Mouse (Mus musculus) embryonic facial prominence, embryonic 12.5 days (tissue): ENCODE data around the gene Lpgat1. TPM values are rescaled to one million over a fixed set of nuclear protein-coding genes. Genes with fewer than 3 reads are reported as not detected.
A peak's percentile ranks its signal among the peaks of the same experiment; 100 is the strongest.

Source experiments
- ATAC-seq: fragments of 200-750 bp; cut with Nextera tagmentation; 2 replicates; pipeline ENCODE4 v1.8.0; 2017; ENCODE audit not compliant: insufficient number of reproducible peaks, insufficient read depth, low FRiP score, low TSS enrichment
- H3K27ac ChIP-seq: fragments of 300-500 bp; sonication (generic); 2 replicates; pipeline ENCODE4 v1.5.1; 2016; ENCODE audit warnings: mild to moderate bottlenecking
- H3K27me3 ChIP-seq: fragments of 300-500 bp; sonication (generic); 2 replicates; pipeline ENCODE4 v1.6.1; 2016; ENCODE audit warnings: mild to moderate bottlenecking, moderate library complexity
- H3K36me3 ChIP-seq: fragments of 300-500 bp; sonication (generic); 2 replicates; pipeline ENCODE4 v1.6.1; 2016; ENCODE audit warnings: mild to moderate bottlenecking
- H3K4me1 ChIP-seq: fragments of 300-500 bp; sonication (generic); 2 replicates; pipeline ENCODE4 v1.6.1; 2016
- H3K4me2 ChIP-seq: fragments of 300-500 bp; sonication (generic); replicated peaks from 2 replicates; pipeline ENCODE4 v1.6.1; 2016; ENCODE audit warnings: mild to moderate bottlenecking, moderate library complexity
- H3K4me3 ChIP-seq: fragments of 300-500 bp; sonication (generic); 2 replicates; pipeline ENCODE4 v1.5.1; 2016; ENCODE audit warnings: mild to moderate bottlenecking
- H3K9ac ChIP-seq: fragments of 300-500 bp; sonication (generic); 2 replicates; pipeline ENCODE4 v1.6.1; 2016; ENCODE audit warnings: mild to moderate bottlenecking, moderate library complexity
- H3K9me3 ChIP-seq: fragments of 300-500 bp; sonication (generic); 2 replicates; pipeline ENCODE4 v1.6.1; 2016; ENCODE audit warnings: mild to moderate bottlenecking, moderate library complexity
- whole genome bisulfite sequencing: fragments of 180-500 bp; shearing (Covaris S2); methylation state at CpG from one replicate; pipeline ENCODE4 v1.1.7; 2016; 5-methylcytosine and 5-hydroxymethylcytosine counted together
- polyA plus RNA-seq: library from polyadenylated mRNA; unstranded; fragments of >200 nt; fragmentation: Nextera tagmentation; extraction: Ambion mirVana; gene quantifications from 2 replicates; pipeline ENCODE4 v1.2.1, GENCODE M21; 2016

Lpgat1 gene
- polyA plus RNA-seq, 1 experiment from 2014 or later, result 37.2 TPM

GRCm38 (mm10) chr1:191811774-191812173 lies 94.1 kb downstream of the Lpgat1 start:
- H3K4me2 ChIP-seq, result no peak overlapping the region
- no peaks in the 10 kb centered on the region for H3K27me3 ChIP-seq
- H3K9me3 ChIP-seq, result no peaks in the 10 kb centered on the region
- ATAC-seq, result no peak
- no peaks in the 10 kb centered on the region for H3K36me3 ChIP-seq
- no peak overlapping the region for H3K9ac ChIP-seq
- H3K4me3 ChIP-seq, result no peak overlapping the region
- WGBS, result 89% methylated on average over 12 of the region's 12 CpGs
- H3K27ac ChIP-seq, result no peak overlapping the region
- no peaks in the 10 kb centered on the region for H3K4me1 ChIP-seq

DNA sequence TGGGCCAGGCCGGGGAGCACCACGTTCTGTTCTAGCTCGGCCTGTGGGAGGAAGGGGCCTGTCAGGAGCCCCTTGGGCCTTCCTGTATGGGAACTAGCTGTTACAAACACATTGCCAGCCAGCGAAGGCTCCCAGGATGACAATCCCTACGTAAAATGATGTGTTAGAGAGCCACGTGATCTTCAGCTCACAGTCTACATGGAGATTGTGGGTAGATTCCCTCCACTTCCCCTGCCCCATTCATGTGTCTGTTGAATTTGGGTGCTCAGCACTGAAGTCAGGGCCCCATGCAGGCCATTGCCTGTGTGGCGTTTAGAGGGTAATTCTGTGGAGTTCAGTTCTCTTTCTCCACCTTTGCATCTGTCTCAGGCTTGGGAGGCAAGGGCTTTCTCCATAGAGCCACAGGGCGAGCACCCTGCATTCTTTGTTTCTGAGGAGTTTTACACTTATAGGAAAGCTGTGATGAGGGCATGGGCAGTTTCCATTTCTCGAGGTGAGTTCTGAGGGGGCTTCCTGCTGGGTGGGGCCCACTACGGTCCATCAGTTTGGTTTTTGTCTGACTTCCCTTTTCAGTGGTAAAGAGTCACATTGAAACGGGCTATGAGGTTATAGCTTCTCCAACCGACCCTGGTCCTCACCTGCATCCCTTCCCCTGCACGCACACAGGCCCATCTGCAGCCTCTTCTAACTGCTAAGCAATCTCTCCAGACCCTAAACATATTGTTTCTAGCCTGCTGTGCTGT lies 95.5 kb downstream of the Lpgat1 start:
- WGBS, result 83% methylated on average over 13 of the region's 13 CpGs

GRCm38 (mm10) chr1:191814240-191814639 lies 96.6 kb downstream of the Lpgat1 start:
- H3K4me3 ChIP-seq, result no peak overlapping the region
- H3K4me2 ChIP-seq, result no peak overlapping the region
- no peaks in the 10 kb centered on the region for H3K36me3 ChIP-seq
- ATAC-seq, result no peak
- H3K9ac ChIP-seq, result no peak overlapping the region
- WGBS, result 84% methylated on average over 4 of the region's 4 CpGs
- no peak overlapping the region for H3K27ac ChIP-seq
- H3K27me3 ChIP-seq, result no peaks in the 10 kb centered on the region
- no peaks in the 10 kb centered on the region for H3K4me1 ChIP-seq
- no peaks in the 10 kb centered on the region for H3K9me3 ChIP-seq

More for the DNA sequence above, 95.5 kb downstream of the Lpgat1 start:
- Histone ChIP-seq H3K27ac (no peak overlapping the region), H3K4me3 (no peak overlapping the region), H3K27me3 (no peaks in the 10 kb centered on the region), H3K36me3 (no peaks in the 10 kb centered on the region), H3K4me2 (no peak overlapping the region), H3K9ac (no peak overlapping the region), H3K4me1 (no peaks in the 10 kb centered on the region), H3K9me3 (no peaks in the 10 kb centered on the region)
- ATAC-seq, result no peak

DNA sequence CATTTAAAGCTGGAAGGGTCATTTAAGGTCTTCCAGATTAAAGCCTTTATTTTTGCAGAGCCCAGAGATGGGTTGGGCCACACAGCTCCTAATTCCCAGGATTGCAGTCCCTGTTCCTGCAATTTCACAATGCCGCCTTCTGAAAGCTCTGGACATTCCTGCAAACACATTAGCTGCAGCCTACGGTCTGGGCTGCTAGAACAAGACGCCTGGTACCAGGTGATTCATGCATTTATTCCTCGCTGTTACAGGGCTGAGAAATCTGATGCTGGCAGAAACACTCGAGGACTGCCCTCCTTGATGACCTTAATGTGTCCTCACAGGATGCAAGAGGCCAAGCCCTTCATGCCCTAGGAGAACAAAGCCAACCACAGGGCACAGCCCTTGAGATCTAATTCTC lies 97.3 kb downstream of the Lpgat1 start:
- Histone ChIP-seq H3K27me3 (no peaks in the 10 kb centered on the region), H3K4me1 (no peaks in the 10 kb centered on the region), H3K4me2 (no peak overlapping the region), H3K9me3 (no peaks in the 10 kb centered on the region), H3K9ac (no peak overlapping the region), H3K36me3 (no peaks in the 10 kb centered on the region), H3K4me3 (no peak overlapping the region), H3K27ac (no peak overlapping the region)
- no peak for ATAC-seq
- WGBS, result 31% methylated on average over 5 of the region's 5 CpGs

- WGBS, result 84% methylated on average over 3 of the region's 3 CpGs
- no peak for ATAC-seq
- H3K9me3 ChIP-seq, result no peaks in the 10 kb centered on the region
These were observed 99.0 kb downstream of the Lpgat1 start for GRCm38 (mm10) chr1:191816596-191816995.

GRCm38 (mm10) chr1:191817418-191818144 lies 99.9 kb downstream of the Lpgat1 start:
- H3K9me3 ChIP-seq, result no peaks in the 10 kb centered on the region
- no peak overlapping the region for H3K4me3 ChIP-seq
- no peak overlapping the region for H3K27ac ChIP-seq
- H3K36me3 ChIP-seq, result no peaks in the 10 kb centered on the region
- H3K27me3 ChIP-seq, result no peaks in the 10 kb centered on the region
- no peak overlapping the region for H3K9ac ChIP-seq
- 39% methylated on average over 19 of the region's 19 CpGs for WGBS
- ATAC-seq, result peak; percentile 70
- H3K4me2 ChIP-seq, result no peak overlapping the region
- H3K4me1 ChIP-seq, result 0 out of 2 replicates have a peak, but pooled peaks cover 8% of the 10 kb centered on the region

More at GRCm38 (mm10) chr1:191816596-191816995, 99.0 kb downstream of the Lpgat1 start:
- Histone ChIP-seq H3K27ac (no peak overlapping the region), H3K27me3 (no peaks in the 10 kb centered on the region), H3K9ac (no peak overlapping the region), H3K4me3 (no peak overlapping the region), H3K36me3 (no peaks in the 10 kb centered on the region), H3K4me1 (0 out of 2 replicates have a peak, but pooled peaks cover 2% of the 10 kb centered on the region), H3K4me2 (no peak overlapping the region)

- no peaks in the 10 kb centered on the region for H3K9me3 ChIP-seq
- no peak overlapping the region for H3K4me2 ChIP-seq
- H3K27me3 ChIP-seq, result no peaks in the 10 kb centered on the region
- no peak overlapping the region for H3K27ac ChIP-seq
- H3K4me3 ChIP-seq, result no peak overlapping the region
- 0 out of 2 replicates have a peak, but pooled peaks cover 8% of the 10 kb centered on the region for H3K4me1 ChIP-seq
- 44% methylated on average over 6 of the region's 6 CpGs for WGBS
- no peaks in the 10 kb centered on the region for H3K36me3 ChIP-seq
- H3K9ac ChIP-seq, result no peak overlapping the region
- ATAC-seq, result no peak
These were observed 100.6 kb downstream of the Lpgat1 start for GRCm38 (mm10) chr1:191818145-191818631.

GRCm38 (mm10) chr1:191819026-191819425 lies 101.4 kb downstream of the Lpgat1 start:
- no peak for ATAC-seq
- H3K27ac ChIP-seq, result no peak overlapping the region
- H3K27me3 ChIP-seq, result no peaks in the 10 kb centered on the region
- no peaks in the 10 kb centered on the region for H3K9me3 ChIP-seq
- H3K4me3 ChIP-seq, result no peak overlapping the region
- H3K4me1 ChIP-seq, result 0 out of 2 replicates have a peak, but pooled peaks cover 8% of the 10 kb centered on the region
- no peaks in the 10 kb centered on the region for H3K36me3 ChIP-seq
- H3K9ac ChIP-seq, result no peak overlapping the region
- no peak overlapping the region for H3K4me2 ChIP-seq

DNA sequence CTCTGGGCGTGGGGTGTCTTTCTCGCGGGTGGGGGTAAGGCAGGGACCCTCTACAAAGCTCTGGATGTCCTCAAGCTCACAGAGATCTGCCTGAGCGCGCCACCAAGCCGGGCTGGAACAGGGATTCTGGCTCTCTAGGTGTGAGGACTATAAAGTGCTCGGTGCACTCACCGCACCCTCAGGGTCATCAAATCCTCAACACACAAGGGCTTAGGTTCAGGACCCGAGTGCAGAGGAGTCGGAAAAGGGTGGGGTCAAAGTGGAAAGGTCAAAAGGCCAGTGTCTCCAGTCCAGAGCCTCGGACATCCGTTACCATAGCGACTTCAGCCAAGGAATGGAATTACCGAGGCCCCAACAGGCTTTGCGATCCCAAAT lies 103.3 kb downstream of the Lpgat1 start:
- Histone ChIP-seq H3K9me3 (no peaks in the 10 kb centered on the region), H3K27me3 (no peaks in the 10 kb centered on the region), H3K9ac (peak overlapping the region; percentile 46; the same call in 1 of the 2 replicates), H3K27ac (no peak overlapping the region), H3K4me3 (peak overlapping the region; percentile 94), H3K4me1 (0 out of 2 replicates have a peak, but pooled peaks cover 8% of the 10 kb centered on the region), H3K4me2 (peak overlapping the region; percentile 78), H3K36me3 (peaks cover 14% of the 10 kb centered on the region)
- 5% methylated on average over 15 of the region's 15 CpGs for WGBS
- peak; percentile 17 for ATAC-seq

DNA sequence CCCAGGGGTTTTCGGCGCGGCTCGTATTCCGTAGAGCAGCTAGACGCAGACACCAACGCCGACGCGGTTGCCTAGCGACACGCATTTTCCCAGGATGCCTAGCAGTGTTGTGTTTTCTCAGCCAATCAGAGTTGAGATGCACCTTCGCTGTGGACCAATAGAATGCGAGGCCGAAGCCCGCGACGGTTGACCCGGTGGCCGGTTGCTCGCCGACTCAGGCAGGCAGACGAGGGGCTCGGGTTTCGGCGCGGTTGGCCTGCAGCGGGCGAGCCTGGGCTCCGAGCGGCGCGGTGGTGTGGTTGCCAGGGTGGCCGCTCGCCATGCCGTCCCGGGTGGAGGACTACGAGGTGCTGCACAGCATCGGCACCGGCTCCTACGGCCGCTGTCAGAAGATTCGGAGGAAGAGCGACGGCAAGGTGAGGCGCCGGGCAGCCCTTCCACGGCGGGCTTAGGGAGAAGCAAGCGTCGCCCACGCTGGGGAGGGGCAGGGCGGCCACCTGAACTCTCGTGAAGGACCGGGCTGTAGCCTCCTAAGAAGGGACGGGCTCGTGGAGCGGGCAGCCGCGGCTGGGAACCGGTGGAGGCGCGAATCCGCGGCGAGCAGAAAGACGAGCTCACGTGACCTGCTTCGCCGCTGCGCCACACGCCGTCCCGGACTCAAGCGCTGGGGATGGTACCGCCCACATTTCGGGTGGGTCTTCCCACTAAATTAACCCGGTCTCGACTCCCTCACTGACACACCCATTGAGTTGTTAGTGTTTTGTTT lies 103.9 kb downstream of the Lpgat1 start, which contains the start of gene Nek2:
Nek2 (plus strand) TSS at position 119 of the 766 bp plus-strand sequence.
- Histone ChIP-seq H3K9me3 (no peaks in the 10 kb centered on the region), H3K27ac (peak within 1 kb of the TSS; percentile 88), H3K4me3 (peak within 1 kb of the TSS; percentile 94), H3K4me2 (peak within 1 kb of the TSS; percentile 78), H3K9ac (peak within 1 kb of the TSS; percentile 64), H3K36me3 (peaks cover 18% of the 10 kb centered on the region), H3K4me1 (0 out of 2 replicates have a peak, but pooled peaks cover 8% of the 10 kb centered on the region), H3K27me3 (no peaks in the 10 kb centered on the region)
- peak; percentile 88 for ATAC-seq
- WGBS, result under 1% methylated on average over 72 of the region's 79 CpGs

DNA sequence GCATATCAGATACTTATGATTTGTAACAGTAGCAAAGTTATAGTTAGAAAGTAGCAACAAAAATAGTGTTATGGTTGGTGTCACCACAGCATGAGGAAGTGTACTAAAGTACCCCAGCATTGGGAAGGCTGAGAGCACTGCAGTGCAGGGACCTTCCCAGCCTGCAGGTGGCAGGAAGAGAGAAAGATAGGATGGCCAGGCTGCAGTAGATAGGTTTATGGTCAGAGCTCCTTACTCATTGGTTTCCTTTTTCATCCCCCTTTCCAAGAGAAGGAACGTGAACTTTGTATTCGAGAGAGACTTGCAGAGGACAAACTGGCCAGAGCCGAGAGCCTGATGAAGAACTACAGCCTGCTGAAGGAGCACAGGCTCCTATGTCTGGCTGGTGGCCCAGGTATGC lies 111.5 kb downstream of the Lpgat1 start:
- WGBS, result 93% methylated on average over 3 of the region's 3 CpGs
- no peak overlapping the region for H3K4me2 ChIP-seq
- H3K27ac ChIP-seq, result no peak overlapping the region
- no peaks in the 10 kb centered on the region for H3K4me1 ChIP-seq
- no peak overlapping the region for H3K9ac ChIP-seq
- ATAC-seq, result no peak
- no peaks in the 10 kb centered on the region for H3K27me3 ChIP-seq
- peaks cover 73% of the 10 kb centered on the region for H3K36me3 ChIP-seq
- no peaks in the 10 kb centered on the region for H3K9me3 ChIP-seq
- H3K4me3 ChIP-seq, result no peak overlapping the region
